In genomic region chr10:127531548-127531947, GRCm38 (mm10) we compare ENCODE assay signal across 13 mouse cellular contexts. TPM values are rescaled to one million over a fixed set of nuclear protein-coding genes. Genes with fewer than 3 reads are reported as not detected.
DNase-seq lines count a peak whose midpoint lies in the region; ATAC-seq lines count a peak whose summit lies in the region.
"Had no signal": no experiment of that assay in that cellular context is flagged by ENCODE, and none has a peak within 500 bp of the region (broad histone marks: within the 10 kb centered on the region; RNA-seq: fewer than 3 reads in every experiment).

No protein-coding gene starts in this region.

- peak overlapping the region; percentile 69 for H3K4me3 ChIP-seq in hindbrain, embryonic 16.5 days (ENCODE audit: low read length)
- H3K4me3 ChIP-seq in midbrain, embryonic 14.5 days (replicated peaks; ENCODE audit: low read depth, low read length): peak overlapping the region; percentile 56
- H3K4me3 ChIP-seq: gastrocnemius, adult 2 months had no signal

- ATAC-seq in hindbrain, embryonic 16.5 days: no peak
- no peak for ATAC-seq in midbrain, embryonic 14.5 days (ENCODE audit: low FRiP score, low TSS enrichment)

- H3K4me1 ChIP-seq in hindbrain, embryonic 16.5 days (ENCODE audit: control insufficient read depth, insufficient read depth, low read depth, low read length): peaks cover 71% of the 10 kb centered on the region
- peaks cover 88% of the 10 kb centered on the region for H3K4me1 ChIP-seq in midbrain, embryonic 14.5 days (ENCODE audit: control insufficient read depth, insufficient read depth, low read length)

- no peaks in the 10 kb centered on the region for H3K9me3 ChIP-seq in hindbrain, embryonic 16.5 days (ENCODE audit: control insufficient read depth, low read length)
- no peaks in the 10 kb centered on the region for H3K9me3 ChIP-seq in midbrain, embryonic 14.5 days (ENCODE audit: control insufficient read depth, low read length)

- WGBS in hindbrain, embryonic 16.5 days: 5% methylated on average over 4 of the region's 4 CpGs
- WGBS in midbrain, embryonic 14.5 days: 4% methylated on average over 4 of the region's 4 CpGs

- H3K36me3 ChIP-seq in hindbrain, embryonic 16.5 days (ENCODE audit: control insufficient read depth, insufficient read depth, low read length): no peaks in the 10 kb centered on the region
- H3K36me3 ChIP-seq in midbrain, embryonic 14.5 days (ENCODE audit: control insufficient read depth, insufficient read depth, low read length): no peaks in the 10 kb centered on the region

- DNase-seq in embryo, embryonic 10.5 days (ENCODE audit: low spot score): peak; percentile 11
- DNase-seq in embryo, embryonic 9.5 days (ENCODE audit: extremely low spot score): no peak
- DNase-seq in midbrain, embryonic 14.5 days: no peak
- no peak for DNase-seq in frontal cortex, postnatal 10 days (ENCODE audit: low spot score in 2 of 2)
- DNase-seq in testis, postnatal 10 days (ENCODE audit: low spot score): no peak
- no peak for DNase-seq in heart, postnatal 14 days
- DNase-seq in layer of hippocampus, postnatal 10 days (ENCODE audit: low spot score in 2 of 2): no peak
- DNase-seq: cerebellum, adult 9-11 months; gastrocnemius, adult 2 months; kidney, postnatal 10 days had no signal

- intact Hi-C loops in heart, postnatal 14 days (cut with DNase I): no loop called here

- peak overlapping the region; percentile 51 for H3K9ac ChIP-seq in hindbrain, embryonic 16.5 days (ENCODE audit: low read depth, low read length)
- H3K9ac ChIP-seq in midbrain, embryonic 14.5 days (replicated peaks; ENCODE audit: low read length): peak overlapping the region; percentile 72; the same call in 1 of the 2 replicates

- H3K27me3 ChIP-seq in hindbrain, embryonic 16.5 days (replicated peaks; ENCODE audit: control insufficient read depth, insufficient read depth, low read length): peaks cover 21% of the 10 kb centered on the region
- H3K27me3 ChIP-seq in midbrain, embryonic 14.5 days (ENCODE audit: control insufficient read depth, insufficient read depth, low read length): peaks cover 70% of the 10 kb centered on the region

- H3K27ac ChIP-seq in hindbrain, embryonic 16.5 days (ENCODE audit: low read depth, low read length): peak overlapping the region; percentile 73
- peak overlapping the region; percentile 81 for H3K27ac ChIP-seq in midbrain, embryonic 14.5 days (replicated peaks; ENCODE audit: low read depth, low read length)
- H3K27ac ChIP-seq: gastrocnemius, adult 2 months; macrophage had no signal

- peak overlapping the region; percentile 94 for H3K4me2 ChIP-seq in hindbrain, embryonic 16.5 days (ENCODE audit: low read length)
- H3K4me2 ChIP-seq in midbrain, embryonic 14.5 days (ENCODE audit: low read length): peak overlapping the region; percentile 76

RNA-seq across cellular contexts. Expression of gene Nxph4, which starts 2.8 kb away (rescaled TPM):
- polyA plus RNA-seq in hindbrain, embryonic 16.5 days (2015; fragmentation: Nextera tagmentation; extraction: Ambion mirVana): 129 and 136 TPM in 2 replicates
- 106 and 134 TPM in 2 replicates for polyA plus RNA-seq in midbrain, embryonic 14.5 days (2014; fragmentation: Nextera tagmentation; extraction: Ambion mirVana)
- total RNA-seq in heart, postnatal 14 days (2021): 1 to 10 TPM; 1.1 TPM
- 1 to 10 TPM; 5.2 to 6.5 TPM for total RNA-seq in layer of hippocampus, postnatal 10 days (2021)
- total RNA-seq: neutrophil, adult 5-6 weeks had no signal
- polyA plus RNA-seq: macrophage had no signal

RNA-seq across cellular contexts. Expression of gene Shmt2, which starts 9.3 kb away (rescaled TPM):
- 52.8 and 59.3 TPM in 2 replicates for polyA plus RNA-seq in hindbrain, embryonic 16.5 days (2015; fragmentation: Nextera tagmentation; extraction: Ambion mirVana)
- polyA plus RNA-seq in midbrain, embryonic 14.5 days (2014; fragmentation: Nextera tagmentation; extraction: Ambion mirVana): 48.9 and 50.7 TPM in 2 replicates
- total RNA-seq in heart, postnatal 14 days (2021): 10 to 100 TPM; 38.3 to 39.2 TPM
- total RNA-seq in layer of hippocampus, postnatal 10 days (2021): 10 to 100 TPM; 36.2 to 36.3 TPM

RNA-seq across cellular contexts. Expression of gene Ndufa4l2, which starts 16.8 kb away (rescaled TPM):
- polyA plus RNA-seq in hindbrain, embryonic 16.5 days (2015; fragmentation: Nextera tagmentation; extraction: Ambion mirVana): 23.2 and 29.5 TPM in 2 replicates
- polyA plus RNA-seq in midbrain, embryonic 14.5 days (2014; fragmentation: Nextera tagmentation; extraction: Ambion mirVana): 14.2 and 18.6 TPM in 2 replicates
- total RNA-seq in heart, postnatal 14 days (2021): 10 to 100 TPM; 38.3 TPM
- 1 to 10 TPM; 6.8 to 7.9 TPM for total RNA-seq in layer of hippocampus, postnatal 10 days (2021)
- total RNA-seq: neutrophil, adult 5-6 weeks had no signal
- polyA plus RNA-seq: macrophage had no signal

RNA-seq across cellular contexts. Expression of gene Stac3, which starts 30.1 kb away (rescaled TPM):
- polyA plus RNA-seq in hindbrain, embryonic 16.5 days (2015; fragmentation: Nextera tagmentation; extraction: Ambion mirVana): 2.0 and 3.3 TPM in 2 replicates
- 0.32 and 1.0 TPM in 2 replicates for polyA plus RNA-seq in midbrain, embryonic 14.5 days (2014; fragmentation: Nextera tagmentation; extraction: Ambion mirVana)
- total RNA-seq in heart, postnatal 14 days (2021): 1 to 10 TPM in 1 of 2 experiments, under 1 TPM in 1; 0.88 to 2.1 TPM
- total RNA-seq in layer of hippocampus, postnatal 10 days (2021): 1 to 10 TPM; 3.5 to 5.3 TPM

Comparison
In these comparisons a context has a peak if more than half of its experiments do, and no peak if none do; other contexts are left out.
1. RNA of gene Ndufa4l2, which starts 16.8 kb away (total RNA-seq): 38.3 TPM in heart, postnatal 14 days; 6.8 to 7.9 TPM in layer of hippocampus, postnatal 10 days; every median in the first group is over 4 times any median in the second.